Mouse (Mus musculus): Measurements from ENCODE around the gene Fcrl5. TPM values are rescaled to one million over a fixed set of nuclear protein-coding genes. Genes with fewer than 3 reads are reported as not detected.
A peak's percentile ranks its signal among the peaks of the same experiment; 100 is the strongest.

Fcrl5 gene
- polyA plus RNA-seq, 1 experiment from 2014 or later = not detected

DNA sequence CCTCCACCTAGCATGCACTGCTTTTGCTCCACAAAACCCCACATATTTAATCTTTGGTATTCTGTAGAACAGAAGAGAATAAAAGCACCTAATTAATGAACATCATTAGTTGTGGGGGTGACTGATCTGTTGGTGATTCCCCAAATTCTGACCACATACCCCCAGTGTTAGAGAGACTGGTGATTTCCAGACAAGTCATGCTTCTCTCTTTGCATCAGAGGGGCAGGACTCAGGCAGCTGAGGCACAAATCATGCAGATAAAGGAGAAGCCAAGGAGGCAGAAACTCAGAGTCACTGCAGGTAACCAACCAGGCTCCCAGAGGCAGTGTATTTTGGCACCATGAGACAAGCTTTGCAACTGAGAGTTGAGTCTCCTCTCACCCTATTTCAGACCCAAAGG lies 82.9 kb downstream of the Fcrl5 start:
- no peaks in the 10 kb centered on the region; the same call in 1 of the 2 replicates for H3K4me1 ChIP-seq (ENCODE audit: insufficient read depth)
- DNase-seq (no peak), ATAC-seq (ENCODE audit: insufficient read depth) (no peak)
- no peak overlapping the region for H3K4me2 ChIP-seq
- no peaks in the 10 kb centered on the region for H3K9me3 ChIP-seq (ENCODE audit: low read depth, low read length)
- H3K9ac ChIP-seq = no peak overlapping the region
- no peaks in the 10 kb centered on the region for H3K27me3 ChIP-seq (ENCODE audit: insufficient read depth, low read length)
- no peak overlapping the region for H3K4me3 ChIP-seq (ENCODE audit: low read depth, low read length)
- TF ChIP-seq CTCF (IDR thresholded peaks at IDR 0.05; ENCODE audit: low read depth) = no peak
- no peaks in the 10 kb centered on the region for H3K36me3 ChIP-seq (ENCODE audit: insufficient read depth)
- H3K27ac ChIP-seq (ENCODE audit: low read depth) = no peak overlapping the region

DNA sequence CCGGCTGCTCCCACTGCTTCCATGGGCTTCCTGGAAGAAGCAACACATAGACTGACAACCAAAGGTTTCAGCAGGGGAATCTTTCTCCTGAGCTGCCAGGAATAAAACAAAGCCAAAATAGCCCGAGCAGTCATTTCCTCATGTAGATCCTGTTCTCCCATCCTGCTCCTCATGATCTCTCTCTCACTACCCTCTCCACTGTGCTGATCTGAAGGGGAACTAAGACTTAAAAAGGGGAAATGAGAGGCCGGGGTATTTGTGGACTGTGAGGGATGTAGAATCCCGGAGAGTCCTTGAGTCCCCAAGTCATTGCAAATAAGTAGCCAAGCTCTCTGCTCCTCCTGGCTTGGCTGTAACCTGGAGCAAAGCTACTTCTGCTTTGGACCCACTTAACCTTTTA lies 85.6 kb downstream of the Fcrl5 start:
- ATAC-seq (ENCODE audit: insufficient read depth) (no peak), DNase-seq (no peak)
- 72% methylated on average over 4 of the region's 4 CpGs for WGBS

DNA sequence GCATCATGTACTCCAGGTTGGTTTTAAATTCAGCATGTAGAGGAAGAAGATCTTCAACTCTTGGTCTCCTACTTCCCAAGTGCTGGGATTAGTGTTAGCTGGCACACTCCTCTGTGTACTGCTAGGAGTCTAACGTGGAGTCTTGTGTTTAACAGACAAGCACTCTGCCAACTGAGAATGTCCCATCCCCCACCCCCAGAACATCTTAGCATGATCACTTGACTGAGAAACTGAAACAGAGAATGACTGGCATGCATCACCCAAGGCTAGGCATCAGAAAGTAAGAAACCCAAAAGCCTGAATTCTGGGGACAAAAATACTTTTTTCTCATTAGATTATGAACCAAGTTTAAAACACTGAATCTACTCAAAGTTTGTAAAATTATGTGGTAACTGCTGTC lies 86.3 kb downstream of the Fcrl5 start:
- no peak overlapping the region for H3K9ac ChIP-seq
- WGBS = 40% methylated on average over 1 of the region's 1 CpGs
- no peaks in the 10 kb centered on the region for H3K9me3 ChIP-seq (ENCODE audit: low read depth, low read length)
- ATAC-seq (ENCODE audit: insufficient read depth) = no peak
- H3K4me3 ChIP-seq (ENCODE audit: low read depth, low read length) = no peak overlapping the region
- TF ChIP-seq CTCF (IDR thresholded peaks at IDR 0.05; ENCODE audit: low read depth) = no peak
- H3K27me3 ChIP-seq (ENCODE audit: insufficient read depth, low read length) = no peaks in the 10 kb centered on the region
- DNase-seq = no peak
- no peaks in the 10 kb centered on the region for H3K36me3 ChIP-seq (ENCODE audit: insufficient read depth)
- no peaks in the 10 kb centered on the region for H3K4me1 ChIP-seq (ENCODE audit: insufficient read depth)
- no peak overlapping the region for H3K4me2 ChIP-seq
- no peak overlapping the region for H3K27ac ChIP-seq (ENCODE audit: low read depth)

More for the DNA sequence above, 85.6 kb downstream of the Fcrl5 start:
- no peak for TF ChIP-seq CTCF (IDR thresholded peaks at IDR 0.05; ENCODE audit: low read depth)
- Histone ChIP-seq H3K36me3 (ENCODE audit: insufficient read depth) (no peaks in the 10 kb centered on the region), H3K4me1 (ENCODE audit: insufficient read depth) (no peaks in the 10 kb centered on the region; the same call in 1 of the 2 replicates), H3K9me3 (ENCODE audit: low read depth, low read length) (no peaks in the 10 kb centered on the region), H3K4me2 (no peak overlapping the region), H3K27me3 (ENCODE audit: insufficient read depth, low read length) (no peaks in the 10 kb centered on the region), H3K4me3 (ENCODE audit: low read depth, low read length) (no peak overlapping the region), H3K9ac (no peak overlapping the region), H3K27ac (ENCODE audit: low read depth) (no peak overlapping the region)

DNA sequence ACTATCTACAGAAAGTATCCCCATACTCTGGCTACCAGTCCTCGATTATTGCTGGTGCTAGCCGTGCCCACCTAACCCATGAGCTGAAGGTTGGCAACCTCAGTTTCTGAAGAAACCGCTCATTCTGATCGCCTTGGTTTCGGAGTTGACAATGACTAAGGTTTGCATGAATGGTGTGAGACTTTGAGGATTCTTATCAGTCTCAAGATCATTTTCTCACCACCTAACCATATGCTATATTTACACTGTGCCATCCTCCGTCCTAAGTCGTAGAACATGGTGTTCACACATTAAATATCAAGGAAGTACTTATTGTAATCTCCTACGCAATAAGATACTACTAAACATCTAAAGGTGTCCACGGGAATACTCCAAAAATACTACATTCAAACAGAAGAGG lies 88.1 kb downstream of the Fcrl5 start:
- ATAC-seq (ENCODE audit: insufficient read depth) = no peak
- no peak overlapping the region for H3K9ac ChIP-seq

DNA sequence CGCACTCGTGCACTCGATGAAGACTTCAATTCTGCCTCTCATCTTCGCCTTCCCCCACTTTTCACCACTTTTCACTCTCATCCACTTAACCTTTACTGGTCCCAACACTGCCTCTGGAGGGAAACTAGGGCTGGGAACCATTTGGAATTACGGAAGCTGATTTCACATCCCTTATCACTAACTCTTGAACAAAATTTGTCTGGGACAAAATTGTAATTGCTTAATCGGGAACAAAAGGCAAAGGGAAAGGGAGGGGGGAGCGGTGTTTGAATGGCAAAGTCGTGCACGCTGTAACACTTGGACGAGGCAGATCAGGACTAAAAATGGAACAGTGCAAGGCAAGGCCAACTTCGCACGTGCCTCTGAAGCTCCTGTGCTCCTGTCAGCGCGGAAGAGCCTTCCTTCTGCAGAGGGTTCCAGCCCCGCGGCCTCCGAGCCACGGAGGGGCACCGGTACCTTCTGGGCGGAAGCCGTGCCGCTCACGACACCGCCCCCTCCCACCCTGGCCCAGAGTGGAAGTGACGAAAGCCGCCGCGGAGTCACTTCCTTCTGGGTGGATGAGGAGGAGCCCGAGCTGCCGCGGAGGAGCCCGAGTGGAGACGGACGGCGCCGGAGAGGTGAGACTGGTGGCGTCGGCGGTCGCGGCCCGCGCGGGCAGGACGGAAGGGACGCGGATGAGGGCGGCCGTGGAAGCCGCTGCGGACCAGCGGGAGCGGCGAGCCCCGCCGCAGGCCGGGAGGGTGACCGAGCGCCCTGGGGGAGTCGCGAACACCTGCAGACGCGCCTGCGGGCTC lies 89.7 kb downstream of the Fcrl5 start, which contains the start of gene Etv3:
Gene Etv3, plus strand, starts transcription at position 365 of the 794 bp plus-strand sequence.
- Histone ChIP-seq H3K36me3 (ENCODE audit: insufficient read depth) (peaks cover 29% of the 10 kb centered on the region), H3K4me2 (peak within 1 kb of the TSS; percentile 89), H3K27me3 (ENCODE audit: insufficient read depth, low read length) (no peaks in the 10 kb centered on the region), H3K27ac (ENCODE audit: low read depth) (peak within 1 kb of the TSS; percentile 88), H3K4me3 (ENCODE audit: low read depth, low read length) (peak within 1 kb of the TSS; percentile 98), H3K9ac (peak within 1 kb of the TSS; percentile 98), H3K4me1 (ENCODE audit: insufficient read depth) (no peaks in the 10 kb centered on the region), H3K9me3 (ENCODE audit: low read depth, low read length) (no peaks in the 10 kb centered on the region)
- ATAC-seq (ENCODE audit: insufficient read depth) = peak; percentile 96
- WGBS = 4% methylated on average over 64 of the region's 64 CpGs
- TF ChIP-seq CTCF (IDR thresholded peaks at IDR 0.05; ENCODE audit: low read depth) = peak; percentile 28
- peak; percentile 91 for DNase-seq

More for the DNA sequence above, 88.1 kb downstream of the Fcrl5 start:
- Histone ChIP-seq H3K4me2 (no peak overlapping the region), H3K36me3 (ENCODE audit: insufficient read depth) (peaks cover 14% of the 10 kb centered on the region), H3K27me3 (ENCODE audit: insufficient read depth, low read length) (no peaks in the 10 kb centered on the region), H3K4me3 (ENCODE audit: low read depth, low read length) (no peak overlapping the region), H3K9me3 (ENCODE audit: low read depth, low read length) (no peaks in the 10 kb centered on the region), H3K27ac (ENCODE audit: low read depth) (no peak overlapping the region), H3K4me1 (ENCODE audit: insufficient read depth) (no peaks in the 10 kb centered on the region)
- no peak for DNase-seq
- TF ChIP-seq CTCF (IDR thresholded peaks at IDR 0.05; ENCODE audit: low read depth) = no peak
- WGBS = 87% methylated on average over 9 of the region's 9 CpGs

DNA sequence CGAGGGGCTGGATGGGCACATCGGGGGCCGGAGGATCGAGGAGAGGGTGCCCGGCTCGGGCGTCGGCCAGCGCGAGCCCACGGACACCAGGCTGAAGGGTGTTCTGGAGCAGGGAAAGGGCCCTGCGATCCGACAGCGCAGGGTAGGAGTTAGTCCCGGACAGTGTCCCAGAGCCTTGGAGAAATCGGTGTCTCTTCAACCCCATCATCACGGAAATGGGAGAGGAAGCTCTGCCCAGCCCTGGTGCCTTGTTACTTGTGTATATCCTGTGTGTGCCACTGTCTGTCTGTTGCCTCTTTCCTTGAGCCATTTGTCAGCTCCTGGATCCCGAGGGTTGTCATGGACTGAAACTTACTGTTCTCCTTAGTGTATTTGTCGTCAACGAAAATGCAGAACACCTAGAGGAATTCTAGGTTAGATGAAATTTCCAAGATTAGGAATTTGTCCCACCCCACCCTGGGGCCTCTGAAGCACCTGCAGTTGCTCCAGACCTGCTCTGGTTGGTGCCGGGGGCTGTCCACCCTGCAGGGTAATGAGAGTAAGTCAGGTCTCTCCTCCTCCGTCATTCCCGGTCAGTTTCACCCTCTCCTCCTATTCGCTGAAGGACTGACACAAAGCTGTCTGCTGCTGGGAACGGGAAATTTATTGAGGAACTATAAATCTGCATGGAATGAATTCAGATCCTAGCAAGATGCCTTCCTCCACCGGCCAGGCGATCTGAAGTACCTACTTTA lies 90.4 kb downstream of the Fcrl5 start:
- ATAC-seq (ENCODE audit: insufficient read depth) (peak; percentile 70), DNase-seq (peak; percentile 22)
- Histone ChIP-seq H3K4me2 (peak overlapping the region; percentile 89), H3K4me3 (ENCODE audit: low read depth, low read length) (peak overlapping the region; percentile 98), H3K9ac (peak overlapping the region; percentile 98), H3K27ac (ENCODE audit: low read depth) (peak overlapping the region; percentile 88), H3K36me3 (ENCODE audit: insufficient read depth) (peaks cover 36% of the 10 kb centered on the region), H3K27me3 (ENCODE audit: insufficient read depth, low read length) (no peaks in the 10 kb centered on the region), H3K9me3 (ENCODE audit: low read depth, low read length) (no peaks in the 10 kb centered on the region), H3K4me1 (ENCODE audit: insufficient read depth) (no peaks in the 10 kb centered on the region)
- 5% methylated on average over 27 of the region's 27 CpGs for WGBS
- TF ChIP-seq CTCF (IDR thresholded peaks at IDR 0.05; ENCODE audit: low read depth) = no peak

DNA sequence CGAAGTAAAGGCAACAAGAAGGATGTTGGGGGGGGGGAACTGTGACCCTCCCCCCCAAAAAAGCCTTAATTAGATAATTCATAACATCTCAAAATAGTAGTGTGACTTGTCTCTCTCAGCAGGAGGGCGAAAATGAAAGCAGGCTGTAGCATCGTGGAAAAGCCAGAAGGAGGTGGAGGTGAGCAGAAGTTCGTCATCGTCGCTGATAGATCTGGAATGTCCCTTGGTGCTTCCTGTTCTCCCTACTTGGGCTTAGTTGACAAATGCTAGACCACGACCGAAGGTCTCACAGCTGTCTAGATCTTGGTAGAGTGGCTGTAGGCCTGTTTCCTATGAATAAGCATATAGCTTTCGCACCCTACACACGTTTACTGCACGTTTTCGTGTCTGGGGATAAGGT lies 91.6 kb downstream of the Fcrl5 start:
- ATAC-seq (ENCODE audit: insufficient read depth) (no peak), DNase-seq (no peak)
- no peaks in the 10 kb centered on the region for H3K27me3 ChIP-seq (ENCODE audit: insufficient read depth, low read length)
- no peak overlapping the region for H3K4me3 ChIP-seq (ENCODE audit: low read depth, low read length)
- H3K36me3 ChIP-seq (ENCODE audit: insufficient read depth) = peaks cover 48% of the 10 kb centered on the region
- no peak for TF ChIP-seq CTCF (IDR thresholded peaks at IDR 0.05; ENCODE audit: low read depth)
- no peak overlapping the region for H3K27ac ChIP-seq (ENCODE audit: low read depth)
- peak overlapping the region; percentile 89 for H3K4me2 ChIP-seq
- 60% methylated on average over 12 of the region's 12 CpGs for WGBS
- no peak overlapping the region for H3K9ac ChIP-seq
- no peaks in the 10 kb centered on the region for H3K4me1 ChIP-seq (ENCODE audit: insufficient read depth)
- no peaks in the 10 kb centered on the region for H3K9me3 ChIP-seq (ENCODE audit: low read depth, low read length)
